Mouse (Mus musculus): ENCODE data around the gene Stxbp4. TPM values are rescaled to one million over a fixed set of nuclear protein-coding genes. Genes with fewer than 3 reads are reported as not detected.

The Stxbp4 gene
- polyA plus RNA-seq, 1 experiment from 2014 or later, result 1.9 TPM

- Histone ChIP-seq H3K36me3 (ENCODE audit: inconsistent target) (no peaks in the 10 kb centered on the region), H3K79me2 (ENCODE audit: inconsistent target) (no peaks in the 10 kb centered on the region), H3K4me3 (ENCODE audit: inconsistent target) (no peak overlapping the region), H3K27ac (no peak overlapping the region)
- WGBS (ENCODE audit: missing documents), result 40% methylated on average over 8 of the region's 8 CpGs
These were observed 26.6 kb upstream of the Stxbp4 start for GRCm38 (mm10) chr11:90664345-90664986.

GRCm38 (mm10) chr11:90663618-90664297 is 25.9 kb upstream of the Stxbp4 start:
- Histone ChIP-seq H3K79me2 (ENCODE audit: inconsistent target) (no peaks in the 10 kb centered on the region), H3K36me3 (ENCODE audit: inconsistent target) (no peaks in the 10 kb centered on the region), H3K27ac (no peak overlapping the region), H3K4me3 (ENCODE audit: inconsistent target) (no peak overlapping the region)
- 79% methylated on average over 5 of the region's 5 CpGs for WGBS (ENCODE audit: missing documents)

- no peak overlapping the region for H3K27ac ChIP-seq
- H3K4me3 ChIP-seq (ENCODE audit: inconsistent target), result no peak overlapping the region
- WGBS (ENCODE audit: missing documents), result 90% methylated on average over 3 of the region's 3 CpGs
- H3K36me3 ChIP-seq (ENCODE audit: inconsistent target), result no peaks in the 10 kb centered on the region
- H3K79me2 ChIP-seq (ENCODE audit: inconsistent target), result no peaks in the 10 kb centered on the region
These were observed 25.2 kb upstream of the Stxbp4 start for GRCm38 (mm10) chr11:90663052-90663451.

- Histone ChIP-seq H3K36me3 (ENCODE audit: inconsistent target) (no peaks in the 10 kb centered on the region), H3K27ac (no peak overlapping the region), H3K79me2 (ENCODE audit: inconsistent target) (no peaks in the 10 kb centered on the region), H3K4me3 (ENCODE audit: inconsistent target) (no peak overlapping the region)
- 93% methylated on average over 4 of the region's 4 CpGs for WGBS (ENCODE audit: missing documents)
These were observed 22.8 kb upstream of the Stxbp4 start for GRCm38 (mm10) chr11:90660662-90661061.

- over 99% methylated on average over 12 of the region's 12 CpGs for WGBS (ENCODE audit: missing documents)
- H3K36me3 ChIP-seq (ENCODE audit: inconsistent target), result no peaks in the 10 kb centered on the region
These were observed 19.6 kb upstream of the Stxbp4 start for GRCm38 (mm10) chr11:90657527-90657926.

GRCm38 (mm10) chr11:90652603-90653002 is 14.7 kb upstream of the Stxbp4 start:
- WGBS (ENCODE audit: missing documents), result 94% methylated on average over 4 of the region's 4 CpGs
- Histone ChIP-seq H3K4me3 (ENCODE audit: inconsistent target) (no peak overlapping the region), H3K36me3 (ENCODE audit: inconsistent target) (peaks cover 8% of the 10 kb centered on the region; the same call in 1 of the 2 replicates), H3K79me2 (ENCODE audit: inconsistent target) (no peaks in the 10 kb centered on the region), H3K27ac (no peak overlapping the region)

More at GRCm38 (mm10) chr11:90657527-90657926, 19.6 kb upstream of the Stxbp4 start:
- no peaks in the 10 kb centered on the region for H3K79me2 ChIP-seq (ENCODE audit: inconsistent target)
- H3K27ac ChIP-seq, result no peak overlapping the region
- H3K4me3 ChIP-seq (ENCODE audit: inconsistent target), result no peak overlapping the region

- Histone ChIP-seq H3K79me2 (ENCODE audit: inconsistent target) (no peaks in the 10 kb centered on the region), H3K27ac (no peak overlapping the region), H3K4me3 (ENCODE audit: inconsistent target) (no peak overlapping the region), H3K36me3 (ENCODE audit: inconsistent target) (peaks cover 24% of the 10 kb centered on the region; the same call in 1 of the 2 replicates)
- 93% methylated on average over 9 of the region's 9 CpGs for WGBS (ENCODE audit: missing documents)
These were observed 12.5 kb upstream of the Stxbp4 start for GRCm38 (mm10) chr11:90650231-90650885.

GRCm38 (mm10) chr11:90649777-90650176 is 11.9 kb upstream of the Stxbp4 start:
- Histone ChIP-seq H3K36me3 (ENCODE audit: inconsistent target) (peaks cover 28% of the 10 kb centered on the region; the same call in 1 of the 2 replicates), H3K4me3 (ENCODE audit: inconsistent target) (no peak overlapping the region), H3K27ac (no peak overlapping the region), H3K79me2 (ENCODE audit: inconsistent target) (no peaks in the 10 kb centered on the region)
- WGBS (ENCODE audit: missing documents), result 78% methylated on average over 6 of the region's 6 CpGs

GRCm38 (mm10) chr11:90638312-90638830 is 487 bp upstream of the Stxbp4 start:
- no peak overlapping the region for H3K27ac ChIP-seq
- WGBS (ENCODE audit: missing documents), result under 1% methylated on average over 48 of the region's 54 CpGs
- peak overlapping the region; percentile 72 for H3K4me3 ChIP-seq (ENCODE audit: inconsistent target)

GRCm38 (mm10) chr11:90634661-90635060 is 3.2 kb downstream of the Stxbp4 start:
- H3K4me3 ChIP-seq (ENCODE audit: inconsistent target), result no peak overlapping the region
- no peaks in the 10 kb centered on the region for H3K36me3 ChIP-seq (ENCODE audit: inconsistent target)
- H3K79me2 ChIP-seq (ENCODE audit: inconsistent target), result peaks cover 14% of the 10 kb centered on the region
- WGBS (ENCODE audit: missing documents), result 98% methylated on average over 3 of the region's 3 CpGs
- H3K27ac ChIP-seq, result no peak overlapping the region

More at GRCm38 (mm10) chr11:90638312-90638830, 487 bp upstream of the Stxbp4 start:
- 0 out of 2 replicates have a peak, but pooled peaks cover 7% of the 10 kb centered on the region for H3K36me3 ChIP-seq (ENCODE audit: inconsistent target)
- peaks cover 39% of the 10 kb centered on the region for H3K79me2 ChIP-seq (ENCODE audit: inconsistent target)

GRCm38 (mm10) chr11:90632480-90632879 is 5.4 kb downstream of the Stxbp4 start:
- Histone ChIP-seq H3K79me2 (ENCODE audit: inconsistent target) (no peaks in the 10 kb centered on the region), H3K36me3 (ENCODE audit: inconsistent target) (no peaks in the 10 kb centered on the region), H3K4me3 (ENCODE audit: inconsistent target) (no peak overlapping the region), H3K27ac (no peak overlapping the region)
- WGBS (ENCODE audit: missing documents), result 92% methylated on average over 2 of the region's 2 CpGs

GRCm38 (mm10) chr11:90627751-90628150 is 10.1 kb downstream of the Stxbp4 start:
- Histone ChIP-seq H3K79me2 (ENCODE audit: inconsistent target) (no peaks in the 10 kb centered on the region), H3K27ac (no peak overlapping the region), H3K4me3 (ENCODE audit: inconsistent target) (no peak overlapping the region), H3K36me3 (ENCODE audit: inconsistent target) (no peaks in the 10 kb centered on the region)
- 100% methylated on average over 1 of the region's 1 CpGs for WGBS (ENCODE audit: missing documents)

- H3K4me3 ChIP-seq (ENCODE audit: inconsistent target), result no peak overlapping the region
- 88% methylated on average over 1 of the region's 1 CpGs for WGBS (ENCODE audit: missing documents)
- H3K36me3 ChIP-seq (ENCODE audit: inconsistent target), result no peaks in the 10 kb centered on the region
- no peak overlapping the region for H3K27ac ChIP-seq
- no peaks in the 10 kb centered on the region for H3K79me2 ChIP-seq (ENCODE audit: inconsistent target)
These were observed 12.7 kb downstream of the Stxbp4 start for GRCm38 (mm10) chr11:90625174-90625573.

- H3K36me3 ChIP-seq (ENCODE audit: inconsistent target), result no peaks in the 10 kb centered on the region
- 45% methylated on average over 6 of the region's 6 CpGs for WGBS (ENCODE audit: missing documents)
These were observed 14.4 kb downstream of the Stxbp4 start for GRCm38 (mm10) chr11:90623477-90623876.

GRCm38 (mm10) chr11:90622500-90622899 is 15.4 kb downstream of the Stxbp4 start:
- no peak overlapping the region for H3K27ac ChIP-seq
- no peak overlapping the region for H3K4me3 ChIP-seq (ENCODE audit: inconsistent target)
- WGBS (ENCODE audit: missing documents), result 90% methylated on average over 7 of the region's 7 CpGs
- H3K79me2 ChIP-seq (ENCODE audit: inconsistent target), result no peaks in the 10 kb centered on the region
- H3K36me3 ChIP-seq (ENCODE audit: inconsistent target), result no peaks in the 10 kb centered on the region

More at GRCm38 (mm10) chr11:90623477-90623876, 14.4 kb downstream of the Stxbp4 start:
- Histone ChIP-seq H3K79me2 (ENCODE audit: inconsistent target) (no peaks in the 10 kb centered on the region), H3K27ac (no peak overlapping the region), H3K4me3 (ENCODE audit: inconsistent target) (no peak overlapping the region)
